Mouse (Mus musculus): ENCODE measurements around the gene Zfand2a.

DNA sequence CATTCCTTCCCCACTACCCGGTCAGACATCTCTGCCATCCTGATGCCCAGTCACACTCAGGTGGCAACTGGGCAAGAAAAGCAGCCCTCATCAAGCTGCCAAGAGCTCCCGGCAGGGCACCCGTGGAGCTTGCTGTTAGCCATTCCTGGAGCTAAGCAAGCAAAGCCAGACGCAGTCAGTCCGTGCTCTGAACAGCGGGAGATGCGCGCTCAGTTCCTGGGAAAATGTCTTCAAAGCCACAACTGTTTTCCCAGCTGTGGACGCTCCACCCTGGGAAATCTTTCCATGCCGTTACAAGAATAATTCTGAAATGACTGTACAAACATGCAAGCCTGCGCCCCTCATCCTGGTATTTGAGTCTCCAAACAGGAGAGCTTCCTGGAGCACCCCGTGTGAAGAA is 41.9 kb downstream of the Zfand2a start:
- no peak for TF ChIP-seq CTCF (IDR thresholded peaks at IDR 0.05; ENCODE audit: low read depth)
- no peak for TF ChIP-seq EP300 (IDR thresholded peaks at IDR 0.05; ENCODE audit: low read depth)
